16 mouse cellular contexts compared by ENCODE assay signal in genomic region chr6:100213596-100213995, GRCm38 (mm10).
DNase-seq lines count a peak whose midpoint lies in the region; ATAC-seq and TF ChIP-seq lines count a peak whose summit lies in the region.
"Had no signal": no experiment of that assay in that cellular context is flagged by ENCODE, and none has a peak within 500 bp of the region (broad histone marks: within the 10 kb centered on the region; RNA-seq: fewer than 3 reads in every experiment).

No protein-coding gene starts in this region.

- H3K4me1 ChIP-seq in intestine, embryonic 15.5 days (replicated peaks) = peaks cover 41% of the 10 kb centered on the region
- H3K4me1 ChIP-seq in intestine, postnatal 0 days (replicated peaks; ENCODE audit: control insufficient read depth, insufficient read depth, low read length) = peaks cover 15% of the 10 kb centered on the region
- peaks cover 50% of the 10 kb centered on the region for H3K4me1 ChIP-seq in neural tube, embryonic 13.5 days (replicated peaks)
- peaks cover 62% of the 10 kb centered on the region for H3K4me1 ChIP-seq in embryonic facial prominence, embryonic 10.5 days

- DNase-seq in neural tube, embryonic 10.5 days (ENCODE audit: extremely low spot score, low spot score) = no peak
- DNase-seq in embryonic facial prominence, embryonic 10.5 days (ENCODE audit: low spot score) = no peak
- no peak for DNase-seq in right cerebral cortex, postnatal 10 days (ENCODE audit: low spot score in 2 of 2)
- DNase-seq in cerebellum, adult 11-12 months = no peak
- DNase-seq: cerebellum, postnatal 25 days; heart, postnatal 14 days; right cerebral cortex, postnatal 4 days; thymus, adult 2 months had no signal

- H3K4me2 ChIP-seq in intestine, embryonic 15.5 days (replicated peaks) = no peak overlapping the region
- H3K4me2 ChIP-seq in intestine, postnatal 0 days (replicated peaks; ENCODE audit: low read depth) = no peak overlapping the region
- no peak overlapping the region for H3K4me2 ChIP-seq in neural tube, embryonic 13.5 days
- H3K4me2 ChIP-seq: embryonic facial prominence, embryonic 12.5 days; limb, embryonic 12.5 days; liver, embryonic 15.5 days; midbrain, embryonic 12.5 days had no signal

- H3K27me3 ChIP-seq in intestine, embryonic 15.5 days (replicated peaks) = no peaks in the 10 kb centered on the region
- H3K27me3 ChIP-seq in intestine, postnatal 0 days (replicated peaks; ENCODE audit: control insufficient read depth, insufficient read depth, low read length) = no peaks in the 10 kb centered on the region
- H3K27me3 ChIP-seq in neural tube, embryonic 13.5 days = peaks cover 45% of the 10 kb centered on the region
- peaks cover 69% of the 10 kb centered on the region for H3K27me3 ChIP-seq in embryonic facial prominence, embryonic 10.5 days (replicated peaks; ENCODE audit: low read depth, poor library complexity, severe bottlenecking)

- H3K4me3 ChIP-seq in intestine, embryonic 15.5 days (replicated peaks) = no peak overlapping the region
- no peak overlapping the region for H3K4me3 ChIP-seq in intestine, postnatal 0 days (ENCODE audit: low read depth, low read length)
- no peak overlapping the region for H3K4me3 ChIP-seq in neural tube, embryonic 13.5 days
- no peak overlapping the region for H3K4me3 ChIP-seq in embryonic facial prominence, embryonic 10.5 days
- H3K4me3 ChIP-seq: embryonic facial prominence, embryonic 12.5 days; limb, embryonic 12.5 days; liver, embryonic 15.5 days; midbrain, embryonic 12.5 days had no signal

- ATAC-seq in intestine, embryonic 15.5 days = peak; percentile 3; the same call in 1 of the 2 replicates
- no peak for ATAC-seq in intestine, postnatal 0 days
- no peak for ATAC-seq in neural tube, embryonic 13.5 days (ENCODE audit: low read depth)
- ATAC-seq: CD4-positive, CD25-positive, alpha-beta regulatory T cell, adult 4 months had no signal

- no peaks in the 10 kb centered on the region for H3K36me3 ChIP-seq in intestine, embryonic 15.5 days
- H3K36me3 ChIP-seq in intestine, postnatal 0 days (ENCODE audit: control insufficient read depth, insufficient read depth) = no peaks in the 10 kb centered on the region
- no peaks in the 10 kb centered on the region for H3K36me3 ChIP-seq in neural tube, embryonic 13.5 days
- no peaks in the 10 kb centered on the region for H3K36me3 ChIP-seq in embryonic facial prominence, embryonic 10.5 days (replicated peaks)
- H3K36me3 ChIP-seq: embryonic facial prominence, embryonic 12.5 days; limb, embryonic 12.5 days; liver, embryonic 15.5 days; midbrain, embryonic 12.5 days had no signal

- H3K27ac ChIP-seq in intestine, embryonic 15.5 days = no peak overlapping the region
- no peak overlapping the region for H3K27ac ChIP-seq in intestine, postnatal 0 days (ENCODE audit: low read depth, low read length)
- peak overlapping the region; percentile 23; the same call in 1 of the 2 replicates for H3K27ac ChIP-seq in neural tube, embryonic 13.5 days (replicated peaks)
- H3K27ac ChIP-seq in embryonic facial prominence, embryonic 10.5 days (replicated peaks) = peak overlapping the region; percentile 37; the same call in 1 of the 2 replicates
- H3K27ac ChIP-seq: embryonic facial prominence, embryonic 12.5 days; liver, embryonic 15.5 days; midbrain, embryonic 12.5 days had no signal

- no peak overlapping the region for H3K9ac ChIP-seq in intestine, embryonic 15.5 days
- H3K9ac ChIP-seq in intestine, postnatal 0 days (ENCODE audit: low read depth, low read length) = no peak overlapping the region
- H3K9ac ChIP-seq in neural tube, embryonic 13.5 days = no peak overlapping the region
- H3K9ac ChIP-seq: embryonic facial prominence, embryonic 12.5 days; limb, embryonic 12.5 days; liver, embryonic 15.5 days; midbrain, embryonic 12.5 days had no signal

- H3K9me3 ChIP-seq in intestine, embryonic 15.5 days = no peaks in the 10 kb centered on the region
- no peaks in the 10 kb centered on the region for H3K9me3 ChIP-seq in intestine, postnatal 0 days (ENCODE audit: control insufficient read depth)
- H3K9me3 ChIP-seq in neural tube, embryonic 13.5 days = no peaks in the 10 kb centered on the region
- H3K9me3 ChIP-seq in embryonic facial prominence, embryonic 10.5 days = no peaks in the 10 kb centered on the region
- H3K9me3 ChIP-seq: embryonic facial prominence, embryonic 12.5 days; limb, embryonic 12.5 days; liver, embryonic 15.5 days; midbrain, embryonic 12.5 days had no signal

- TF ChIP-seq CTCF in intestine, postnatal 0 days (IDR thresholded peaks at IDR 0.05; ENCODE audit: low read depth) = no peak

- WGBS in intestine, embryonic 15.5 days = 64% methylated on average over 9 of the region's 9 CpGs
- 74% methylated on average over 9 of the region's 9 CpGs for WGBS in intestine, postnatal 0 days
- WGBS in neural tube, embryonic 13.5 days = 65% methylated on average over 9 of the region's 9 CpGs
- 57% methylated on average over 9 of the region's 9 CpGs for WGBS in embryonic facial prominence, embryonic 10.5 days

Comparison
In these comparisons a context has a peak if more than half of its experiments do, and no peak if none do; other contexts are left out.
1. H3K27ac ChIP-seq: peak in neural tube, embryonic 13.5 days (single experiment) and embryonic facial prominence, embryonic 10.5 days (single experiment); none in intestine, embryonic 15.5 days (single experiment) and intestine, postnatal 0 days (single experiment).